Mouse (Mus musculus) testis, adult 2 months (tissue): ENCODE measurements around the gene Mrc1.

Experiments used
- CTCF ChIP-seq: fragments of 200-500 bp; IDR thresholded peaks from 2 replicates; pipeline ENCODE4 v1.5.1; 2012; ENCODE audit warnings: low read depth, mild to moderate bottlenecking, inconsistent platforms, low read length, moderate library complexity; ENCODE audit not compliant: control insufficient read depth, insufficient read depth, insufficient replicate concordance
- POLR2A ChIP-seq: fragments of 200-500 bp; IDR thresholded peaks from 2 replicates; pipeline ENCODE4 v1.6.1; 2012; ENCODE audit warnings: low read depth, mild to moderate bottlenecking, inconsistent platforms, low read length, moderate library complexity; ENCODE audit not compliant: control insufficient read depth

- TF ChIP-seq CTCF (no peak), POLR2A (no peak)
Measured at GRCm38 (mm10) chr2:14233983-14234382, 4.8 kb downstream of the Mrc1 start.
